Mouse (Mus musculus): ENCODE data around the gene Pkd1l2.

DNA sequence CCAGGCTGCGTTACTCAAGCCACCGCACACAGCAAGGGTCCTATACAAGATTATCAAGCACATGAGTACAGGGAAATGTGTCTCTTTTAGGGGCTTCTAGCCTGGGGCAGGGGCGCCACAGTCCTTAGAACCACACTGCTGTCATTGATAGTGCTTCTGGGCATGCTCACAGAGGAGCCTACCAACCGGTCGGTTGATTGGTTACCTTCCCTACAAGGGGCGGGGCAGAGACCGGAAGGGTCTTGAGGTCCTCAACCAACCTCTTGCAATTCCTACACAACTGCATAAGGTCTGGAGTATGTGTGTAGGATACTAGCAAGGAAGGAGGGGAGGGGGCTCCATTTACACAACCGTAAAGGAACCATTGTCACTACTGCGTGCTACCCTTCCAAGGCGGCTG lies 53.6 kb downstream of the Pkd1l2 start:
- TF ChIP-seq CTCF (IDR thresholded peaks at IDR 0.05; ENCODE audit: low read depth) (no peak), EP300 (IDR thresholded peaks at IDR 0.05; ENCODE audit: low read depth) (no peak)

All from heart, postnatal 0 days (tissue).